Mouse (Mus musculus) embryonic facial prominence, embryonic 15.5 days (tissue): ENCODE measurements at regions not wholly inside any gene's neighbourhood (a gene's known extent, or its start where the extent isn't known, plus 50 kb on each side); places are given as distances from the start of the nearest gene placed in this dataset.

Experiments used
- ATAC-seq: fragments of 200-750 bp; cut with Nextera tagmentation; 2 replicates; pipeline ENCODE4 v1.8.0; 2017; ENCODE audit warnings: low read depth, moderate TSS enrichment; ENCODE audit not compliant: insufficient number of reproducible peaks, low FRiP score, low TSS enrichment
- H3K27ac ChIP-seq: fragments of 300-500 bp; sonication (generic); replicated peaks from 2 replicates; pipeline ENCODE4 v1.5.1; 2015; ENCODE audit warnings: mild to moderate bottlenecking, inconsistent platforms
- H3K27me3 ChIP-seq: fragments of 300-500 bp; sonication (generic); 2 replicates; pipeline ENCODE4 v1.6.1; 2015; ENCODE audit warnings: inconsistent platforms
- H3K36me3 ChIP-seq: fragments of 300-500 bp; sonication (generic); 2 replicates; pipeline ENCODE4 v1.6.1; 2015; ENCODE audit warnings: mild to moderate bottlenecking, inconsistent platforms
- H3K4me1 ChIP-seq: fragments of 300-500 bp; sonication (generic); 2 replicates; pipeline ENCODE4 v1.6.1; 2015; ENCODE audit warnings: inconsistent platforms
- H3K4me2 ChIP-seq: fragments of 300-500 bp; sonication (generic); replicated peaks from 2 replicates; pipeline ENCODE4 v1.6.1; 2015; ENCODE audit warnings: mild to moderate bottlenecking, inconsistent platforms
- H3K4me3 ChIP-seq: fragments of 300-500 bp; sonication (generic); replicated peaks from 2 replicates; pipeline ENCODE4 v1.5.1; 2015; ENCODE audit warnings: mild to moderate bottlenecking, inconsistent platforms
- H3K9ac ChIP-seq: fragments of 300-500 bp; sonication (generic); 2 replicates; pipeline ENCODE4 v1.6.1; 2015; ENCODE audit warnings: inconsistent platforms
- H3K9me3 ChIP-seq: fragments of 300-500 bp; sonication (generic); replicated peaks from 2 replicates; pipeline ENCODE4 v1.6.1; 2016; ENCODE audit warnings: inconsistent platforms
- WGBS: fragments of 180-500 bp; shearing (Covaris S2); methylation state at CpG from one replicate; pipeline ENCODE4 v1.1.7; 2015; 5-methylcytosine and 5-hydroxymethylcytosine counted together

DNA sequence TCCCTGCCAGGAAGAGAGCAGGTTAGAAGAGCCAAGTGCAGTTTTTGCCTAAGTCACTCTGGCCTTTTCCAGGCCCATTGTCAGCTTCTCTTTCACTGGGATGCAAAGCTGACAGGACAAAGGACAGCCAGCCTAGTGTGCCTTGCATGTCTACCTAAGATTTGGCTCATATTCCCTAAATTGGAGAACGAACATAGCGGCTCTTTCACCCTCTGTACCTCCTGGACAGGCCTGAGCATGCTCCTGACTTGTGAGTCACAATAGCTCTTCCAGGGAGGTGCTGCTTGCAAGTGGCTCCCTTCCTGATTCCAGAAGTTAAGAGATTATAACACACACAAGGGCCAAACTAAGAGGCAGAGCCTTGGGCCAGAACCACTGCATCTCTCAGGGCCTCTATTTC, 97.1 kb downstream of the C1galt1 start:
- Histone ChIP-seq H3K36me3 (no peaks in the 10 kb centered on the region), H3K27me3 (no peaks in the 10 kb centered on the region), H3K9ac (no peak overlapping the region), H3K9me3 (no peaks in the 10 kb centered on the region), H3K27ac (no peak overlapping the region), H3K4me2 (no peak overlapping the region), H3K4me1 (no peaks in the 10 kb centered on the region), H3K4me3 (no peak overlapping the region)
- 63% methylated on average over 2 of the region's 2 CpGs for WGBS
- ATAC-seq: no peak

DNA sequence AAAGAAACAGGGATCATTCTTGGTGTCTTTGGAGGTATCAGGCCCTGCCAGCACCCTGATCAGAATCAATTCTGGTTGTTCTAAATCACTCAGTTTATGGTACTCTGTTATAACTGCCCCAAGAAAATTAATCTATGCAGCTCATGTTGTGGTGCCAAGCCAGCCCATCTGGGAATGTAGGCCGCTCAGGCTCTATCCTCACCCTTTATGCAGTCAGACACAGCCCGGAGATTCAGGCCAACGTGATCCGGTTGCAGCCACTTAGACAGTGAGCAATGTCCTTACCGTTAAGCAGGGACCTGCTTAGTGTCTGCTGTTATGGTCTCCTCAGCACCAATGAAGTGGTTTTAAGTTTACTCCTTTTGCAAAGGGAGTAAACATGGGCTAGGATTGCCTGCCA, 98.5 kb downstream of the C1galt1 start:
- WGBS: 56% methylated on average over 5 of the region's 5 CpGs
- ATAC-seq: 0 out of 2 replicates have a peak, but pooled peaks have one; percentile 54
- H3K4me2 ChIP-seq: no peak overlapping the region

DNA sequence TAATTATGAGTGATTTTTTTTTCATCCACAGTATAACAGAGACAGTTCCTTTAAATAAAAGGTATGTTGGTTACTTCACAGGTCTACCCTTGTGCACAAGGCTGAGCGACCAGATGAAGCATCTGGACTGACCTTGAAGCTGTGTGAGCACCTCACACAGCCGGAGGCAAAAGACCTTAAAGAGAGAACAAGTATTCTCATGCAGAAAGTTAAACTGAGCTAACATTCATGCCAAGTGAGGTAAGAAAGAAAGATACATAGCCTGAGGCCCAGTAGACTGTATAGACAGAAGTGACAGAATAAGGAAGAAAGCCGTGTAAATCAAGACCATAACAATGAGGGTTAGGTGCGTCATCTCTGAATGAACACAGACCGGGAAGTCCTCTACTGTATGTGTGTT, 99.0 kb downstream of the C1galt1 start:
- Histone ChIP-seq H3K27me3 (no peaks in the 10 kb centered on the region), H3K9me3 (no peaks in the 10 kb centered on the region), H3K27ac (no peak overlapping the region), H3K36me3 (no peaks in the 10 kb centered on the region), H3K4me2 (no peak overlapping the region), H3K9ac (no peak overlapping the region), H3K4me3 (no peak overlapping the region), H3K4me1 (no peaks in the 10 kb centered on the region)
- 61% methylated on average over 5 of the region's 5 CpGs for WGBS
- ATAC-seq: no peak

More for the DNA sequence above, 98.5 kb downstream of the C1galt1 start:
- no peaks in the 10 kb centered on the region for H3K36me3 ChIP-seq
- no peak overlapping the region for H3K4me3 ChIP-seq
- no peaks in the 10 kb centered on the region for H3K27me3 ChIP-seq
- H3K9ac ChIP-seq: no peak overlapping the region
- 0 out of 2 replicates have a peak overlapping the region, but pooled peaks have one; percentile 3 for H3K27ac ChIP-seq
- no peaks in the 10 kb centered on the region for H3K4me1 ChIP-seq
- H3K9me3 ChIP-seq: no peaks in the 10 kb centered on the region
